Mouse (Mus musculus): ENCODE results near the gene Bmp5. TPM values are rescaled to one million over a fixed set of nuclear protein-coding genes. Genes with fewer than 3 reads are reported as not detected.

The Bmp5 gene
- polyA plus RNA-seq, 1 experiment: not detected

DNA sequence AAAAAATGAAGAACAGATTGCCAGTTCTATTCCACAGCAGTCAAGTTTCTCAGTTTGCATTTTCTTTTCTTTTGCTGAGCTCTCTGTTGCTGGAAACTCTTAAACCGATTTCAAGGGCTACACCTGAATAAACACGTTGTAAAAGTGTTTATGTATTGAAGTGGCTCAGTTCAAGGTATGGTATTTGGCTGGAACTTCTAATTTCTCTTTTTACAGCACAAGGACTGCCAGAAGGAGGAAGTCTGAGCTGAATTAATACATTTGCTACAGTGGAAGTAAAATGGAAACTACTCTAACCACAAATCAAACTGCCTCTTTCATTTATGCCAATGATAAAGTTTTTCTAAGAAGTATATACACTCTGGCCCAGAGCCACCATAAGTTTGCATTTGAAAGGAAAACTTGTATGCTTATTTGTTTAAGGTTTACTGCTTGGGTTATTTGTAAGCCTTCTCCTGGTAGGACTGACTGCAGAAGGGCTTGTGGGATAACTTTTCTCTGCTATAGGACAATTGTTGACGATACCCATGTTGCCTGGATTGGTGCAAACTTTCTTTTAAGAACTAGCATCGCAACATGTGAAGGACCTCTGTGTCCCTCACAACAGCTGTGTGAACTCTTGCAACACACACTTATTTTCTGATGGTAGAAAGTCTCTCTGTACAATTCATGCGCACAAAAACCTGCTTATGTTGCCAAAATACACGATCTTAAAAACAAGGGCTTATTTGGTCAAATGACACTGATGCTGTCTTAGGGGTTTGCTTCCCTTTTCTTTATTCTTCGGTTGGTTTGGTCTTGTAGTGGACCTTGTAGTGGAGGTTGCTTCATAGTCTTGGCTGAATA lies 95.4 kb downstream of the Bmp5 start:
- H3K4me3 ChIP-seq: no peak overlapping the region
- H3K27me3 ChIP-seq (ENCODE audit: control insufficient read depth, insufficient read depth, insufficient read length): no peaks in the 10 kb centered on the region
- no peak overlapping the region for H3ac ChIP-seq (ENCODE audit: control insufficient read depth, insufficient read length)
- H3K36me3 ChIP-seq (ENCODE audit: control insufficient read depth, insufficient read depth): no peaks in the 10 kb centered on the region
- TF ChIP-seq MAX (IDR thresholded peaks at IDR 0.05; ENCODE audit: low read depth) (no peak), TCF12 (IDR thresholded peaks at IDR 0.05; ENCODE audit: insufficient read depth, poor library complexity, severe bottlenecking) (no peak), TCF3 (IDR thresholded peaks at IDR 0.05; ENCODE audit: insufficient read length, low read depth) (no peak), MYOG (IDR thresholded peaks at IDR 0.05; ENCODE audit: control insufficient read depth in 1 of 3, insufficient read depth in 1 of 3, insufficient read length in 2 of 3, low read depth in 2 of 3) (no peak), MYOD1 (IDR thresholded peaks at IDR 0.05; ENCODE audit: control insufficient read depth in 1 of 3, insufficient read length in 2 of 3, low read depth in 2 of 3) (no peak), E2F4 (IDR thresholded peaks at IDR 0.05; ENCODE audit: insufficient read depth) (no peak), POLR2A (IDR thresholded peaks at IDR 0.05; ENCODE audit: insufficient read length, low read depth) (no peak), REST (IDR thresholded peaks at IDR 0.05; ENCODE audit: insufficient read depth, insufficient read length) (no peak), CEBPB (IDR thresholded peaks at IDR 0.05; ENCODE audit: insufficient read depth, poor library complexity, severe bottlenecking) (no peak), SRF (IDR thresholded peaks at IDR 0.05; ENCODE audit: control insufficient read depth, insufficient read length, low read depth) (no peak), USF1 (IDR thresholded peaks at IDR 0.05; ENCODE audit: low read depth) (no peak), POLR2AphosphoS2 (IDR thresholded peaks at IDR 0.05; ENCODE audit: insufficient read length, low read depth) (no peak)
- no peak overlapping the region for H3K4me2 ChIP-seq (ENCODE audit: low read depth)
- no peaks in the 10 kb centered on the region for H3K79me2 ChIP-seq (ENCODE audit: control insufficient read depth, insufficient read depth)

DNA sequence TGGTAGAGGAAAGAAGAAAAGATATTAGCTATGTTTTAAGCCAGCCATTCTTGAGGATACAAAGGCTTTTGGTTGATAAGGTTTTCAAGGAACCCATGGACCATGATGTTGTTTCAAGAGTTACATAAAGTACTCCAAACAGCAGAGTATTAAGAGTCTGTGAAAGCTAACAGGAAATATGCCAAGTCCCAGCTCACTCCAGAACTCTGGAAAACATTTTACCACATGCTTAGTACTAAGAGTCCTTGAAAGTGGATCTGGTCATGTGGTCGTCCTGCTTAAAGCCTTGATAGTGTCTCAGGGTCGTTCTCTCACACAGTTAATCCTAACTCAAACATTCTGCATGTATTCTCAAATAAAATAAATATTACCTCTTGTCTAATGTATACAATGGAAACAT lies 101.2 kb downstream of the Bmp5 start:
- no peak overlapping the region for H3ac ChIP-seq (ENCODE audit: control insufficient read depth, insufficient read length)
- H3K27me3 ChIP-seq (ENCODE audit: control insufficient read depth, insufficient read depth, insufficient read length): no peaks in the 10 kb centered on the region
- H3K36me3 ChIP-seq (ENCODE audit: control insufficient read depth, insufficient read depth): no peaks in the 10 kb centered on the region
- no peak overlapping the region for H3K4me2 ChIP-seq (ENCODE audit: low read depth)
- TF ChIP-seq CEBPB (IDR thresholded peaks at IDR 0.05; ENCODE audit: insufficient read depth, poor library complexity, severe bottlenecking) (no peak), MYOD1 (IDR thresholded peaks at IDR 0.05; ENCODE audit: control insufficient read depth in 1 of 3, insufficient read length in 2 of 3, low read depth in 2 of 3) (no peak), POLR2A (IDR thresholded peaks at IDR 0.05; ENCODE audit: insufficient read length, low read depth) (no peak), POLR2AphosphoS2 (IDR thresholded peaks at IDR 0.05; ENCODE audit: insufficient read length, low read depth) (no peak), REST (IDR thresholded peaks at IDR 0.05; ENCODE audit: insufficient read depth, insufficient read length) (no peak), MYOG (IDR thresholded peaks at IDR 0.05; ENCODE audit: control insufficient read depth in 1 of 3, insufficient read depth in 1 of 3, insufficient read length in 2 of 3, low read depth in 2 of 3) (no peak), TCF12 (IDR thresholded peaks at IDR 0.05; ENCODE audit: insufficient read depth, poor library complexity, severe bottlenecking) (no peak), USF1 (IDR thresholded peaks at IDR 0.05; ENCODE audit: low read depth) (no peak), TCF3 (IDR thresholded peaks at IDR 0.05; ENCODE audit: insufficient read length, low read depth) (no peak), MAX (IDR thresholded peaks at IDR 0.05; ENCODE audit: low read depth) (no peak), E2F4 (IDR thresholded peaks at IDR 0.05; ENCODE audit: insufficient read depth) (no peak), SRF (IDR thresholded peaks at IDR 0.05; ENCODE audit: control insufficient read depth, insufficient read length, low read depth) (no peak)
- H3K79me2 ChIP-seq (ENCODE audit: control insufficient read depth, insufficient read depth): no peaks in the 10 kb centered on the region
- no peak overlapping the region for H3K4me3 ChIP-seq

DNA sequence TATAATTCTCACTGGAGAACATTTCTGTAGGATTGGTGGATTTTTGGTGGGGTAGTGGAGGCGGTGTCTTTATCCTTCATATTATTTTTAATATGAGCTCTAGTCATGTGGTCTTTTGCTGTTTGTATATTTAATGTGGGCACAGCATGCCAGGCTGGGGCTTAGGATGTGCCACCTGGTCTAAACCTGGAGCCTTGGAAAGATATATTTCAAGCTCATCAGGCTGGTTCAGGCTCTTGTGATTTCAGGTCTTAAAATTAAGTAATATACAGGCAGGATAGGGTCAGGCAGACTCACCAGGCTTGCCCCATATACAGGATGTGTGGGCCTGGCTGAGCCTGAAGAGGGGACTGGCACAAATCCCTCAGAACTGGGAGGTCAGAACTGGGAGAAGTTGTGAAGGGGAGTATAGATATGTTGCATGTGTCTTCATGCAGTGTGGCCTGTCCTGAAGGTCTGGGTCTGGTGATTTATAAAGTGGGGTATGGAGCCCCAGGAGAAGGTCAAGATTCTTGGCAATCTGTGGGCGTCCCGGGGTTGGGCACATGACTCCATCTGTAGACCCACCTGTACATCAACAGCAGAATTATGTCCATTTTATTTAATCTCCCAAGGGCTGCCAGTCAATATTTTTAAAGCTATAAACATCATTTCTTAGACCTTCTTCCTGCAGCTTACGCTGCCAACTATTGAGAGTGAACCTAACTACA lies 108.5 kb downstream of the Bmp5 start:
- no peak for TF ChIP-seq MAX (IDR thresholded peaks at IDR 0.05; ENCODE audit: low read depth)
- no peak for TF ChIP-seq POLR2AphosphoS2 (IDR thresholded peaks at IDR 0.05; ENCODE audit: insufficient read length, low read depth)
- TF ChIP-seq TCF3 (IDR thresholded peaks at IDR 0.05; ENCODE audit: insufficient read length, low read depth): no peak
- no peak for TF ChIP-seq TCF12 (IDR thresholded peaks at IDR 0.05; ENCODE audit: insufficient read depth, poor library complexity, severe bottlenecking)
- no peak for TF ChIP-seq USF1 (IDR thresholded peaks at IDR 0.05; ENCODE audit: low read depth)
- no peak for TF ChIP-seq SRF (IDR thresholded peaks at IDR 0.05; ENCODE audit: control insufficient read depth, insufficient read length, low read depth)
- TF ChIP-seq MYOD1 (IDR thresholded peaks at IDR 0.05; ENCODE audit: control insufficient read depth in 1 of 3, insufficient read length in 2 of 3, low read depth in 2 of 3): no peak
- no peak for TF ChIP-seq REST (IDR thresholded peaks at IDR 0.05; ENCODE audit: insufficient read depth, insufficient read length)
- no peak for TF ChIP-seq POLR2A (IDR thresholded peaks at IDR 0.05; ENCODE audit: insufficient read length, low read depth)
- no peak for TF ChIP-seq E2F4 (IDR thresholded peaks at IDR 0.05; ENCODE audit: insufficient read depth)
- H3K36me3 ChIP-seq (ENCODE audit: control insufficient read depth, insufficient read depth): no peaks in the 10 kb centered on the region
- no peak overlapping the region for H3K4me3 ChIP-seq
- no peak overlapping the region for H3ac ChIP-seq (ENCODE audit: control insufficient read depth, insufficient read length)
- H3K27me3 ChIP-seq (ENCODE audit: control insufficient read depth, insufficient read depth, insufficient read length): no peaks in the 10 kb centered on the region
- H3K79me2 ChIP-seq (ENCODE audit: control insufficient read depth, insufficient read depth): no peaks in the 10 kb centered on the region
- H3K4me2 ChIP-seq (ENCODE audit: low read depth): no peak overlapping the region

DNA sequence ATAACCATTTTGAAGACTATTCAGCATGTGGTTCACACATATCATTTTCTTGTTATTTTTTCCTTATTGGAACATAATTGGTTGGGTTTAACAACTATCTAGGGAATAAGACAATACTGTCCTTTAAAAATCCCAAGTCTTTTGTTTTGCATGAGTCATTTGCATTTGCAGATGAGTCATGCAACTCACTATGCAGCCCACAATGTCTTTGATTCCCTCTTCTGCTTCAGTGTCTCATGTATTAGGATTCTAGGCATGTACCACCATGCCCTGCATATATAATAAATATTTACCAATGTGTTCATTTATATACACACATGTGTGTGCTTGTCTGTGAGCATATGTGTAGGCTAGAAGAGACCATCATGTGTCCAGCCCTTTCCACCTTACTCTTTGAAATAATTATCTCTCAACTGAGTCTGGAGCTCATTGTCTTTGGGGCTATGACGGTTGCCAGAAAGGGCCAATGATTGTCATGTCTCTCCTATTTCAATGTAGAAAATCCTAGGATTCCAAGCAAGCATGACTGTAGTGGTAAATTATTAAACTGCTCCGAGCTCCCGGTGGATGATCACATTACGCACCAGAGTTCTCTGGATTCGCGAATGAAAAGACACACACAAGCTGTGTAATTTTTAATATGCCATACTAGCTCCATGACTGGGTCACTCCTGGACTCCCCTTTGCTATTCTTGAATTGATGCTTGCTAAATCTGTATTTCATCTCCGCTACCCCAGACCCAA lies 111.8 kb downstream of the Bmp5 start:
- no peaks in the 10 kb centered on the region for H3K36me3 ChIP-seq (ENCODE audit: control insufficient read depth, insufficient read depth)
- no peaks in the 10 kb centered on the region for H3K27me3 ChIP-seq (ENCODE audit: control insufficient read depth, insufficient read depth, insufficient read length)
- no peaks in the 10 kb centered on the region for H3K79me2 ChIP-seq (ENCODE audit: control insufficient read depth, insufficient read depth)
- no peak for TF ChIP-seq POLR2AphosphoS2 (IDR thresholded peaks at IDR 0.05; ENCODE audit: insufficient read length, low read depth)
- no peak for TF ChIP-seq REST (IDR thresholded peaks at IDR 0.05; ENCODE audit: insufficient read depth, insufficient read length)
- no peak for TF ChIP-seq MYOG (IDR thresholded peaks at IDR 0.05; ENCODE audit: control insufficient read depth in 1 of 3, insufficient read depth in 1 of 3, insufficient read length in 2 of 3, low read depth in 2 of 3)
- no peak for TF ChIP-seq MAX (IDR thresholded peaks at IDR 0.05; ENCODE audit: low read depth)
- no peak for TF ChIP-seq TCF12 (IDR thresholded peaks at IDR 0.05; ENCODE audit: insufficient read depth, poor library complexity, severe bottlenecking)
- no peak for TF ChIP-seq SRF (IDR thresholded peaks at IDR 0.05; ENCODE audit: control insufficient read depth, insufficient read length, low read depth)
- TF ChIP-seq MYOD1 (IDR thresholded peaks at IDR 0.05; ENCODE audit: control insufficient read depth in 1 of 3, insufficient read length in 2 of 3, low read depth in 2 of 3): no peak
- no peak for TF ChIP-seq TCF3 (IDR thresholded peaks at IDR 0.05; ENCODE audit: insufficient read length, low read depth)
- TF ChIP-seq CEBPB (IDR thresholded peaks at IDR 0.05; ENCODE audit: insufficient read depth, poor library complexity, severe bottlenecking): no peak
- H3ac ChIP-seq (ENCODE audit: control insufficient read depth, insufficient read length): no peak overlapping the region
- H3K4me2 ChIP-seq (ENCODE audit: low read depth): peak overlapping the region; percentile 25
- no peak overlapping the region for H3K4me3 ChIP-seq

All from myocyte (in vitro differentiated cells).